Mouse (Mus musculus) heart, postnatal 36 days (tissue): ENCODE data around the gene Gm4763. TPM values are rescaled to one million over a fixed set of nuclear protein-coding genes. Genes with fewer than 3 reads are reported as not detected.

Experiments
- total RNA-seq, 2 experiments: library from RNA; stranded (reverse); gene quantifications; 2 replicates each; pipeline ENCODE4 v1.2.3; 2021

Gm4763 gene
- total RNA-seq, 2 experiments from 2014 or later, result not detected

Other genes with a start within 250 kb of the Gm4763 start
- gene Cadm4, start 244.9 kb downstream of the Gm4763 start, total RNA-seq, result 10 to 100 TPM; 13.1 to 13.6 TPM
- 10 to 100 TPM; 11.5 to 13.8 TPM for gene Zfp428, start 219.9 kb downstream of the Gm4763 start, total RNA-seq
- gene AC161166.1, start 214.5 kb downstream of the Gm4763 start, total RNA-seq, result not detected
- 10 to 100 TPM; 16.4 to 16.5 TPM for gene Irgq, start 196.2 kb downstream of the Gm4763 start, total RNA-seq
- gene Pinlyp, start 180.8 kb downstream of the Gm4763 start, total RNA-seq, result not detected
- gene Xrcc1, start 180.6 kb downstream of the Gm4763 start, total RNA-seq, result 10 to 100 TPM; 26.9 to 27.4 TPM
- gene Ethe1, start 139.4 kb downstream of the Gm4763 start, total RNA-seq, result 10 to 100 TPM; 52.9 to 56.5 TPM
- gene Zfp575, start 139.3 kb downstream of the Gm4763 start, total RNA-seq, result under 1 TPM; 0.08 to 0.11 TPM
- under 1 TPM; 0.36 to 0.89 TPM for gene Phldb3, start 116.1 kb downstream of the Gm4763 start, total RNA-seq
- not detected for gene Lypd3, start 90.4 kb downstream of the Gm4763 start, total RNA-seq
- not detected for gene Tex101, start 50.2 kb downstream of the Gm4763 start, total RNA-seq
- gene BC049730, start 17.7 kb downstream of the Gm4763 start, total RNA-seq, result not detected
- gene Cd177, start 33.4 kb upstream of the Gm4763 start, total RNA-seq, result under 1 TPM in 1 of 2 experiments, not detected in 1; 0.17 TPM
- gene Ceacam10, start 50.3 kb upstream of the Gm4763 start, total RNA-seq, result not detected
- not detected for gene Gm9844, start 135.3 kb upstream of the Gm4763 start, total RNA-seq
- not detected for gene Lypd4, start 143.0 kb upstream of the Gm4763 start, total RNA-seq
- gene Dmrtc2, start 143.1 kb upstream of the Gm4763 start, total RNA-seq, result not detected
- 100 to 1,000 TPM; 514 to 531 TPM for gene Rps19, start 157.5 kb upstream of the Gm4763 start, total RNA-seq
- gene Cd79a, start 170.5 kb upstream of the Gm4763 start, total RNA-seq, result 1 to 10 TPM; 1.7 to 2.5 TPM
- gene Arhgef1, start 176.0 kb upstream of the Gm4763 start, total RNA-seq, result 10 to 100 TPM; 48.8 to 52.8 TPM
- gene Gm4881, start 217.6 kb upstream of the Gm4763 start, total RNA-seq, result not detected
- 100 to 1,000 TPM; 305 to 326 TPM for gene Rabac1, start 245.8 kb upstream of the Gm4763 start, total RNA-seq